Mouse (Mus musculus) neural tube, embryonic 13.5 days (tissue): Measurements from ENCODE around the gene Fgfr2. TPM values are rescaled to one million over a fixed set of nuclear protein-coding genes. Genes with fewer than 3 reads are reported as not detected.

Source experiments
- ATAC-seq: fragments of 200-750 bp; cut with Nextera tagmentation; 2 replicates; pipeline ENCODE4 v1.8.0; 2017; ENCODE audit warnings: low read depth, mild to moderate bottlenecking, moderate TSS enrichment, moderate library complexity
- H3K27ac ChIP-seq: fragments of 300-500 bp; sonication (generic); replicated peaks from 2 replicates; pipeline ENCODE4 v1.5.1; 2015; ENCODE audit warnings: moderate library complexity, mild to moderate bottlenecking, inconsistent platforms
- H3K27me3 ChIP-seq: fragments of 300-500 bp; sonication (generic); 2 replicates; pipeline ENCODE4 v1.6.1; 2015; ENCODE audit warnings: mild to moderate bottlenecking, inconsistent platforms
- H3K36me3 ChIP-seq: fragments of 300-500 bp; sonication (generic); 2 replicates; pipeline ENCODE4 v1.6.1; 2015; ENCODE audit warnings: mild to moderate bottlenecking, inconsistent platforms
- H3K4me1 ChIP-seq: fragments of 300-500 bp; sonication (generic); replicated peaks from 2 replicates; pipeline ENCODE4 v1.6.1; 2015; ENCODE audit warnings: inconsistent platforms
- H3K4me2 ChIP-seq: fragments of 300-500 bp; sonication (generic); 2 replicates; pipeline ENCODE4 v1.6.1; 2015; ENCODE audit warnings: inconsistent platforms, mild to moderate bottlenecking, moderate library complexity
- H3K4me3 ChIP-seq: fragments of 300-500 bp; sonication (generic); 2 replicates; pipeline ENCODE4 v1.5.1; 2015; ENCODE audit warnings: mild to moderate bottlenecking, inconsistent platforms
- H3K9ac ChIP-seq: fragments of 300-500 bp; sonication (generic); 2 replicates; pipeline ENCODE4 v1.6.1; 2015; ENCODE audit warnings: moderate library complexity, mild to moderate bottlenecking, inconsistent platforms
- H3K9me3 ChIP-seq: fragments of 300-500 bp; sonication (generic); 2 replicates; pipeline ENCODE4 v1.6.1; 2016; ENCODE audit warnings: inconsistent platforms
- whole genome bisulfite sequencing: fragments of 180-500 bp; shearing (Covaris S2); methylation state at CpG from one replicate; pipeline ENCODE4 v1.1.7; 2015; 5-methylcytosine and 5-hydroxymethylcytosine counted together
- polyA plus RNA-seq: library from polyadenylated mRNA; unstranded; fragments of >200 nt; fragmentation: Nextera tagmentation; extraction: Ambion mirVana; gene quantifications from 2 replicates; pipeline ENCODE4 v1.2.1, GENCODE M21; 2015

Fgfr2 gene
- polyA plus RNA-seq, 1 experiment from 2014 or later: 22.9 TPM

GRCm38 (mm10) chr7:130949331-130949751 lies 2173.8 kb downstream of the Fgfr2 start:
- Histone ChIP-seq H3K4me1 (0 out of 2 replicates have a peak, but pooled peaks cover 4% of the 10 kb centered on the region), H3K9me3 (no peaks in the 10 kb centered on the region), H3K4me3 (no peak overlapping the region), H3K36me3 (no peaks in the 10 kb centered on the region), H3K27me3 (no peaks in the 10 kb centered on the region), H3K9ac (no peak overlapping the region), H3K27ac (no peak overlapping the region), H3K4me2 (no peak overlapping the region)
- no peak for ATAC-seq
- WGBS: 60% methylated on average over 8 of the region's 8 CpGs

- H3K9ac ChIP-seq: no peak overlapping the region
- H3K4me2 ChIP-seq: no peak overlapping the region
- no peak overlapping the region for H3K27ac ChIP-seq
- H3K36me3 ChIP-seq: no peaks in the 10 kb centered on the region
- no peak overlapping the region for H3K4me3 ChIP-seq
- WGBS: 64% methylated on average over 5 of the region's 5 CpGs
- H3K4me1 ChIP-seq: 0 out of 2 replicates have a peak, but pooled peaks cover 4% of the 10 kb centered on the region
- H3K27me3 ChIP-seq: no peaks in the 10 kb centered on the region
- H3K9me3 ChIP-seq: no peaks in the 10 kb centered on the region
- no peak for ATAC-seq
Measured at GRCm38 (mm10) chr7:130948563-130949208, 2174.5 kb downstream of the Fgfr2 start.

GRCm38 (mm10) chr7:130946303-130946702 lies 2176.8 kb downstream of the Fgfr2 start:
- Histone ChIP-seq H3K4me3 (no peak overlapping the region), H3K4me2 (no peak overlapping the region), H3K9me3 (no peaks in the 10 kb centered on the region), H3K9ac (no peak overlapping the region), H3K27me3 (no peaks in the 10 kb centered on the region), H3K27ac (no peak overlapping the region), H3K4me1 (0 out of 2 replicates have a peak, but pooled peaks cover 4% of the 10 kb centered on the region), H3K36me3 (no peaks in the 10 kb centered on the region)
- WGBS: 90% methylated on average over 12 of the region's 12 CpGs
- ATAC-seq: no peak

- no peaks in the 10 kb centered on the region for H3K27me3 ChIP-seq
- no peaks in the 10 kb centered on the region for H3K9me3 ChIP-seq
- ATAC-seq: no peak
- H3K4me3 ChIP-seq: no peak overlapping the region
- WGBS: 90% methylated on average over 3 of the region's 3 CpGs
- H3K36me3 ChIP-seq: no peaks in the 10 kb centered on the region
- no peak overlapping the region for H3K27ac ChIP-seq
- H3K4me2 ChIP-seq: no peak overlapping the region
- H3K9ac ChIP-seq: no peak overlapping the region
- 0 out of 2 replicates have a peak, but pooled peaks cover 4% of the 10 kb centered on the region for H3K4me1 ChIP-seq
Measured at GRCm38 (mm10) chr7:130945730-130946129, 2177.4 kb downstream of the Fgfr2 start.

- H3K9ac ChIP-seq: no peak overlapping the region
- H3K27ac ChIP-seq: no peak overlapping the region
- H3K36me3 ChIP-seq: no peaks in the 10 kb centered on the region
- peaks cover 3% of the 10 kb centered on the region for H3K27me3 ChIP-seq
- no peaks in the 10 kb centered on the region for H3K9me3 ChIP-seq
- H3K4me1 ChIP-seq: 0 out of 2 replicates have a peak, but pooled peaks cover 4% of the 10 kb centered on the region
- ATAC-seq: no peak
- WGBS: 91% methylated on average over 11 of the region's 11 CpGs
- H3K4me2 ChIP-seq: no peak overlapping the region
- no peak overlapping the region for H3K4me3 ChIP-seq
Measured at GRCm38 (mm10) chr7:130944766-130945475, 2178.2 kb downstream of the Fgfr2 start.

- Histone ChIP-seq H3K27ac (no peak overlapping the region), H3K4me2 (no peak overlapping the region), H3K36me3 (no peaks in the 10 kb centered on the region), H3K27me3 (peaks cover 17% of the 10 kb centered on the region), H3K9me3 (no peaks in the 10 kb centered on the region), H3K4me3 (no peak overlapping the region), H3K4me1 (no peaks in the 10 kb centered on the region), H3K9ac (no peak overlapping the region)
- no peak for ATAC-seq
- WGBS: 91% methylated on average over 9 of the region's 9 CpGs
Measured at GRCm38 (mm10) chr7:130943280-130943895, 2179.8 kb downstream of the Fgfr2 start.

GRCm38 (mm10) chr7:130940733-130941132 lies 2182.4 kb downstream of the Fgfr2 start:
- peaks cover 44% of the 10 kb centered on the region for H3K27me3 ChIP-seq
- no peak for ATAC-seq
- no peak overlapping the region for H3K4me3 ChIP-seq
- no peak overlapping the region for H3K9ac ChIP-seq
- 78% methylated on average over 8 of the region's 8 CpGs for WGBS
- no peak overlapping the region for H3K4me2 ChIP-seq
- H3K4me1 ChIP-seq: peaks cover 13% of the 10 kb centered on the region
- H3K36me3 ChIP-seq: no peaks in the 10 kb centered on the region
- no peaks in the 10 kb centered on the region for H3K9me3 ChIP-seq
- no peak overlapping the region for H3K27ac ChIP-seq

GRCm38 (mm10) chr7:130938896-130939295 lies 2184.3 kb downstream of the Fgfr2 start:
- H3K27me3 ChIP-seq: peaks cover 62% of the 10 kb centered on the region
- H3K4me2 ChIP-seq: no peak overlapping the region
- no peak overlapping the region for H3K4me3 ChIP-seq
- H3K27ac ChIP-seq: no peak overlapping the region
- WGBS: 89% methylated on average over 8 of the region's 8 CpGs
- no peak for ATAC-seq
- no peaks in the 10 kb centered on the region for H3K36me3 ChIP-seq
- H3K4me1 ChIP-seq: peaks cover 21% of the 10 kb centered on the region
- no peaks in the 10 kb centered on the region for H3K9me3 ChIP-seq
- no peak overlapping the region for H3K9ac ChIP-seq

GRCm38 (mm10) chr7:130938005-130938404 lies 2185.1 kb downstream of the Fgfr2 start:
- no peak overlapping the region for H3K27ac ChIP-seq
- H3K4me1 ChIP-seq: peaks cover 21% of the 10 kb centered on the region
- H3K4me2 ChIP-seq: no peak overlapping the region
- 64% methylated on average over 4 of the region's 4 CpGs for WGBS
- H3K9ac ChIP-seq: no peak overlapping the region
- no peaks in the 10 kb centered on the region for H3K36me3 ChIP-seq
- no peaks in the 10 kb centered on the region for H3K9me3 ChIP-seq
- ATAC-seq: no peak
- peaks cover 71% of the 10 kb centered on the region for H3K27me3 ChIP-seq
- no peak overlapping the region for H3K4me3 ChIP-seq

GRCm38 (mm10) chr7:130937266-130937841 lies 2185.8 kb downstream of the Fgfr2 start:
- ATAC-seq: no peak
- peaks cover 76% of the 10 kb centered on the region for H3K27me3 ChIP-seq
- peaks cover 21% of the 10 kb centered on the region for H3K4me1 ChIP-seq
- H3K4me3 ChIP-seq: peak overlapping the region; percentile 49; the same call in 1 of the 2 replicates
- H3K4me2 ChIP-seq: peak overlapping the region; percentile 73
- 32% methylated on average over 12 of the region's 12 CpGs for WGBS
- H3K27ac ChIP-seq: no peak overlapping the region
- H3K9me3 ChIP-seq: no peaks in the 10 kb centered on the region
- H3K36me3 ChIP-seq: no peaks in the 10 kb centered on the region
- H3K9ac ChIP-seq: no peak overlapping the region

GRCm38 (mm10) chr7:130936472-130936951 lies 2186.6 kb downstream of the Fgfr2 start:
- ATAC-seq: peak; percentile 56
- Histone ChIP-seq H3K4me1 (peaks cover 21% of the 10 kb centered on the region), H3K27ac (no peak overlapping the region), H3K9ac (peak overlapping the region; percentile 64), H3K27me3 (peaks cover 80% of the 10 kb centered on the region), H3K4me3 (peak overlapping the region; percentile 49), H3K4me2 (peak overlapping the region; percentile 73), H3K9me3 (no peaks in the 10 kb centered on the region), H3K36me3 (no peaks in the 10 kb centered on the region)
- under 1% methylated on average over 48 of the region's 49 CpGs for WGBS
